Mouse (Mus musculus) neural tube, embryonic 13.5 days (tissue): ENCODE results near the gene Epo. TPM values are rescaled to one million over a fixed set of nuclear protein-coding genes. Genes with fewer than 3 reads are reported as not detected.

Experiments
- ATAC-seq: fragments of 200-750 bp; cut with Nextera tagmentation; 2 replicates; pipeline ENCODE4 v1.8.0; 2017; ENCODE audit warnings: low read depth, mild to moderate bottlenecking, moderate TSS enrichment, moderate library complexity
- H3K27ac ChIP-seq: fragments of 300-500 bp; sonication (generic); replicated peaks from 2 replicates; pipeline ENCODE4 v1.5.1; 2015; ENCODE audit warnings: moderate library complexity, mild to moderate bottlenecking, inconsistent platforms
- H3K27me3 ChIP-seq: fragments of 300-500 bp; sonication (generic); 2 replicates; pipeline ENCODE4 v1.6.1; 2015; ENCODE audit warnings: mild to moderate bottlenecking, inconsistent platforms
- H3K36me3 ChIP-seq: fragments of 300-500 bp; sonication (generic); 2 replicates; pipeline ENCODE4 v1.6.1; 2015; ENCODE audit warnings: mild to moderate bottlenecking, inconsistent platforms
- H3K4me1 ChIP-seq: fragments of 300-500 bp; sonication (generic); replicated peaks from 2 replicates; pipeline ENCODE4 v1.6.1; 2015; ENCODE audit warnings: inconsistent platforms
- H3K4me2 ChIP-seq: fragments of 300-500 bp; sonication (generic); 2 replicates; pipeline ENCODE4 v1.6.1; 2015; ENCODE audit warnings: inconsistent platforms, mild to moderate bottlenecking, moderate library complexity
- H3K4me3 ChIP-seq: fragments of 300-500 bp; sonication (generic); 2 replicates; pipeline ENCODE4 v1.5.1; 2015; ENCODE audit warnings: mild to moderate bottlenecking, inconsistent platforms
- H3K9ac ChIP-seq: fragments of 300-500 bp; sonication (generic); 2 replicates; pipeline ENCODE4 v1.6.1; 2015; ENCODE audit warnings: moderate library complexity, mild to moderate bottlenecking, inconsistent platforms
- H3K9me3 ChIP-seq: fragments of 300-500 bp; sonication (generic); 2 replicates; pipeline ENCODE4 v1.6.1; 2016; ENCODE audit warnings: inconsistent platforms
- WGBS: fragments of 180-500 bp; shearing (Covaris S2); methylation state at CpG from one replicate; pipeline ENCODE4 v1.1.7; 2015; 5-methylcytosine and 5-hydroxymethylcytosine counted together
- polyA plus RNA-seq: library from polyadenylated mRNA; unstranded; fragments of >200 nt; fragmentation: Nextera tagmentation; extraction: Ambion mirVana; gene quantifications from 2 replicates; pipeline ENCODE4 v1.2.1, GENCODE M21; 2015

Epo gene
- not detected in 2 replicates for polyA plus RNA-seq

DNA sequence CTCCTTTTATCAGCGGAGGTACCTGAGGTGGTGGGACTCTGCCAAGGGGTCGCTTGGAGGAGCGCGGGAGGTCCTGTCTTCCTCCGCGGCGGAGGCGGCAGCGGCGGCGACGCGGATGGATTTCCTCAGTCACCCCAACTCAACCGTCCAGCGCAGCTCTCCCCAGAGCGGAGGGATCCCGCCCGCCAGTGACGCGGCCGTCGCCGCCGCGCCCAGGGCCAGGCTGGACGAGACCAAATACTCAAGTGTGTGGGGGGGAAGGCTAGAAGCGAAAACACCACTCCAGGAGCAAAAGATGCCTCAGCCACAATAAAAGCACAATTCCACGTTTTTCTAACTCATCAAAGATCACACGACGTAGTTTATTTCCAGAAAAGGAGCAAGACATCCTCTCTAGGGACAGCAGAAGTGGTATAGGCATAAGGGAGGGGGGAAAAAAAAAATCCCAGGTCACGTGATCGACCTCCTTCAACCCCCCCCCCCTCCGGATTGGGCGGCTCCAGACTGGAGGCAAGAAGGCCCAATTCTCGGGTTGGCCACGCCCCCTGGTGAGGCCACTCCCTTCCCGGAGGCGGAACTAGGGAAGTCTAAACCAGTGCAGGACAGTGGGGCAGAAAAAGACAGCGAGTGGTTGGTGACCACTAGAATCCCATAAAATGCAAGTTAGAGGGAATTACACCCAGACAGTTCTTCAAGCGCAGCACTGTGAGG is at the start of gene Epo, which contains the start of gene Gnb2:
Gene Epo, minus strand, starts transcription at position 126 of the 711 bp plus-strand sequence.
Gene Gnb2, minus strand, starts transcription at position 394 of the 711 bp plus-strand sequence.
- peak within 1 kb of the TSS; percentile 97 for H3K27ac ChIP-seq
- ATAC-seq: peak; percentile 62
- peaks cover 22% of the 10 kb centered on the region for H3K4me1 ChIP-seq
- peak within 1 kb of the TSS; percentile 96 for H3K4me2 ChIP-seq
- peak within 1 kb of the TSS; percentile 89 for H3K4me3 ChIP-seq
- under 1% methylated on average over 40 of the region's 40 CpGs for WGBS
- no peaks in the 10 kb centered on the region for H3K27me3 ChIP-seq
- no peaks in the 10 kb centered on the region for H3K9me3 ChIP-seq
- peak within 1 kb of the TSS; percentile 96 for H3K9ac ChIP-seq
- peaks cover 20% of the 10 kb centered on the region for H3K36me3 ChIP-seq

DNA sequence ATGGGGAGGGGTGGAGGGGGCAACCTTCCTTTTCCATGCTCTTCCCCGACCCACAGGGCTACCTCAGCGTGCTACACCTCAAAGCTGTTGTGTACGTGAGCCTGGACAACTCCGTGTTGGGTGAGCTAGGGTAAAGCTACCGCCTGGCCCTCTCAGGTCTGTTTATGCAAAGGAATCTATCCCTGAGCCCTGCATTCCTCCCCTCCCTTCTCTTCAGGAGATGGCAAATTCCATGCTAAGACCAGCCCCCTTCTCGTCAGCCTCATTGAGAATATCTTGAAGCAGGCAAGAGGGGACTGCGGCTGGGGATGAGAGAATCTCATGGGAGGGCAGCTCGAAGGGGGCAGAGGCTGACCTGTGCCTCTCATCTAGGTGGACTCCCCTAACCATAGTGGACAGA is 49.7 kb upstream of the Epo start:
- Histone ChIP-seq H3K4me2 (peak overlapping the region; percentile 61), H3K36me3 (no peaks in the 10 kb centered on the region), H3K9ac (peak overlapping the region; percentile 67), H3K4me1 (peaks cover 20% of the 10 kb centered on the region), H3K4me3 (no peak overlapping the region; the same call in 1 of the 2 replicates), H3K9me3 (no peaks in the 10 kb centered on the region), H3K27me3 (peaks cover 17% of the 10 kb centered on the region), H3K27ac (no peak overlapping the region)
- 0 out of 2 replicates have a peak, but pooled peaks have one; percentile 20 for ATAC-seq
- 43% methylated on average over 8 of the region's 8 CpGs for WGBS

DNA sequence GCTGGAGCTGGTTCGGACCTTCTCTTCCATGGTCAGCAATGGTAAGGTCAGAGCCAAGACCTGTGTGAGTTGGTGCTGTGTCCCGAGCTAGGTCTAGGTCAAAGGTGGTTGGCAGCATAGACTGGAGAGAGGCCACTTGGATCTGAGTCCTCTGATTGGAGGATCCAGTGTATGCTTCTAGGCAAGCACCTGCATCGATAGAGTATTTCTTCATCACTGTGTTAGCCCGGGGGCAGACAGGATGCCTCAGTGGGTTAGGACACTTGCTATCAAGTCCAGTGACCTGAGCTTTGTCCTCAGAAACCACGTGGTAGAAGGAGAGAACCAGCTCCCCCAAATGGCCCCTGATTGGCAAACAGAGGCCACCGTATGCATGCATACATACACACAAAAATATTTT is 47.2 kb upstream of the Epo start:
- ATAC-seq: no peak
- H3K4me1 ChIP-seq: peaks cover 20% of the 10 kb centered on the region
- no peak overlapping the region for H3K9ac ChIP-seq
- no peak overlapping the region for H3K4me3 ChIP-seq
- H3K27me3 ChIP-seq: peaks cover 17% of the 10 kb centered on the region
- H3K27ac ChIP-seq: no peak overlapping the region
- H3K4me2 ChIP-seq: no peak overlapping the region
- no peaks in the 10 kb centered on the region for H3K36me3 ChIP-seq
- H3K9me3 ChIP-seq: no peaks in the 10 kb centered on the region
- 81% methylated on average over 6 of the region's 6 CpGs for WGBS

DNA sequence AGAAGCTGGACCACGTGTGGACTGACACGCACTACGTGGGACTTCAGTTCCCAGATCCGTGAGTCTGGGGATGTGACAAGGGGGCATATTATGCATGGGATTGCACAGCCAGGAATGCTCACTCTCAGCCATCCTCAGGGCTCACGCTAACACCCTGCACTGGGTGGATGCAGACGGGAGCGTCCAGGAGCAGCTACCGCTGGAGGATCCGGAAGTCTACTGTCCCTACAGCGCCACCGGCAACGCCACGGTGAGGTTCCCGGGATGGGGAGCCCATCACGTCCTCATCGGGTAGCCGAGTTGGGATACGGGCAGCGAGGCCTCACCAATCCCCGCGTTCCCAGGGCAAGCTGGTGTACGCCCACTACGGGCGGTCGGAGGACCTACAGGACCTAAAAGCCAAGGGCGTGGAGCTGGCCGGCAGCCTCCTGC is 41.4 kb upstream of the Epo start:
- H3K36me3 ChIP-seq: no peaks in the 10 kb centered on the region
- H3K27me3 ChIP-seq: peaks cover 9% of the 10 kb centered on the region
- WGBS: 7% methylated on average over 27 of the region's 27 CpGs
- H3K4me2 ChIP-seq: peak overlapping the region; percentile 51
- H3K9ac ChIP-seq: peak overlapping the region; percentile 54
- 0 out of 2 replicates have a peak, but pooled peaks cover 6% of the 10 kb centered on the region for H3K4me1 ChIP-seq
- no peaks in the 10 kb centered on the region for H3K9me3 ChIP-seq
- H3K27ac ChIP-seq: no peak overlapping the region
- ATAC-seq: peak; percentile 63
- peak overlapping the region; percentile 20; the same call in 1 of the 2 replicates for H3K4me3 ChIP-seq

DNA sequence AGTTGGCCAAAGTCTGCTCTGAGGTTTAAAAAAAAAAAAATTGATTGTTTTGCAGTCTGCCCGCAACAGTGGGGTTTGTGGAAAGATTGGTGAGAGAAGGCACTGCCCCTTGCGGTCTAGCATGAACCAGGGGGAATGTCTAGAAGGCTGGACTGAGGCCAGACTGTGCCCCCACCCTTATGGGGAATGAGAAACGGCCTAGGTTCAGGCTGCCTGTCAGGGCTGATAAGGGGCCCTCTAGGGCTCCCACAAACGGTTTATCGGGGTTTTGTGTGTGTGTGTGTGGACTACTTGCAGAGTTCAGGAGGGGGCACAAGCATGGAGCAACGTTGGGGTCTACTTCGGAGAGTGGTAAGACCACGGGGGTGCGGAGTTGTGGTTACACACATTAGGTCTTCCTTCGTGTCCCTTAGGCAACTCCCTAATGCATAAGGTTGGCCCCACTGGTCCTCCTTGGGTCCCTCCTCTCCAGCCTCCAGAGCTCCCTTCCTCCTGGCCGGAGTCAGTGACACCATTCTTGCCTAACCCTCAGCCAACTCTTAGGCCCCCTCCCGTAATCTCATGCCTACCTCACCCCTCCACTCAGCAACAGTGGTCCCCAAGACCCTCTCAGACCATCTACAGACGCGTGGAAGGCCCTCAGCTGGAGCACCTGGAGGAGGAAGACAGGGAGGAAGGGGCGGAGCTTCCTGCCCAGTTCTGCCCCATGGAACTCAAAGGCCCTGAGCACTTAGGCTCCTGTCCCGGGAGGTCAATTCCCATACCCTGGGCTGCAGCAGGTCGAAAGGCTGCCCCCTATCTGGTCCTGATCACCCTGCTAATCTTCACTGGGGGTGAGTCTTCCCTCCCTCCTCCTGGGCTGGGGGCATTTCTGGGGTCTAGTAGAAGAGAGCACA is 37.9 kb upstream of the Epo start:
- H3K9ac ChIP-seq: no peak overlapping the region
- no peak for ATAC-seq
- H3K4me3 ChIP-seq: no peak overlapping the region
- peaks cover 19% of the 10 kb centered on the region for H3K36me3 ChIP-seq
- 0 out of 2 replicates have a peak, but pooled peaks cover 6% of the 10 kb centered on the region for H3K4me1 ChIP-seq
- no peaks in the 10 kb centered on the region for H3K9me3 ChIP-seq
- 84% methylated on average over 17 of the region's 17 CpGs for WGBS
- no peak overlapping the region for H3K27ac ChIP-seq
- H3K4me2 ChIP-seq: no peak overlapping the region
- peaks cover 9% of the 10 kb centered on the region for H3K27me3 ChIP-seq

DNA sequence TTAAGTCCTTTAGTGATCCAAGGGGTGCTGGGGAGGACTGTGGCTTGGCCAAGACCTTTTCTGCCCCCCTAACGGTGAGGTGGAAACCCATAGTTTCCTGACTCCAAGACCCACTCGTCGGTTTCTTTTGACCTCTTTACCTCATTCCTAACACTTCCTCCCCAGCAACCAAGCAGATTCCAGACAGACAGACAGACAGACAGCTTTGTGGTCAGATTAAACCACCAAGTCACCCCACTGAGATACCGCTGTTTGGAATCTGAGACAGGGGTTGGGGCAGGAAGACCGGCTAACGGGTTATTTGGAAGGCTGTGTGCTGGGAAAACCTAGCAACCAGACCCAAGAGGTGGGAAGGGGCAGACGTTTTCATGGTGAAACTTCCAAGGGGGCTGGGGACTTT is 37.1 kb upstream of the Epo start:
- Histone ChIP-seq H3K9ac (no peak overlapping the region), H3K4me1 (0 out of 2 replicates have a peak, but pooled peaks cover 6% of the 10 kb centered on the region), H3K4me3 (no peak overlapping the region), H3K27me3 (peaks cover 8% of the 10 kb centered on the region), H3K9me3 (no peaks in the 10 kb centered on the region), H3K4me2 (no peak overlapping the region), H3K36me3 (peaks cover 26% of the 10 kb centered on the region), H3K27ac (no peak overlapping the region)
- ATAC-seq: no peak
- 63% methylated on average over 7 of the region's 7 CpGs for WGBS

DNA sequence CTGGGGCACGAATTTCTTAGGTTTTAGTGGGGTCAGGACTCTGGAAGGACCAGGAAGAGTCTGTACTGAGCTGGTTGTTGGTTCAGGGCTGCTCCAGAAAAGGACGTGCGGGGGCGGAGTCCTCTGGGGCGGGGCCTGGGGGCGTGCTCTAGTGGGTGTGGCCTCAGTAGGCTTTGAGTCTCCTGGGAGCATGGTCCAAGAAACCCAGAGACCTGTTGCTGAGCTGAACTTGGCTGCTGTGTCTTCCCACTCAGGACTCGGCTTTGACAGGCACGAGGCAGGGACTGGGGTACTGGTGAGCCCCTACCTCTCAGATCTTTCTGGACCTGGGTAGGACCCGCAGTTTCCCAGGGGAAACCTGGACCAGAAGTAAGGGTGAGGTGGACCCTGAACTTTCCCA is 36.6 kb upstream of the Epo start, which contains the start of gene Tfr2:
Gene Tfr2, plus strand, starts transcription at position 176 of the 400 bp plus-strand sequence.
- no peaks in the 10 kb centered on the region for H3K9me3 ChIP-seq
- H3K27me3 ChIP-seq: peaks cover 6% of the 10 kb centered on the region; the same call in 1 of the 2 replicates
- H3K36me3 ChIP-seq: peaks cover 31% of the 10 kb centered on the region
- no peak within 1 kb of the TSS for H3K27ac ChIP-seq
- H3K4me1 ChIP-seq: 0 out of 2 replicates have a peak, but pooled peaks cover 5% of the 10 kb centered on the region
- H3K4me2 ChIP-seq: no peak within 1 kb of the TSS
- no peak for ATAC-seq
- WGBS: 30% methylated on average over 9 of the region's 9 CpGs
- no peak within 1 kb of the TSS for H3K4me3 ChIP-seq
- no peak within 1 kb of the TSS for H3K9ac ChIP-seq

DNA sequence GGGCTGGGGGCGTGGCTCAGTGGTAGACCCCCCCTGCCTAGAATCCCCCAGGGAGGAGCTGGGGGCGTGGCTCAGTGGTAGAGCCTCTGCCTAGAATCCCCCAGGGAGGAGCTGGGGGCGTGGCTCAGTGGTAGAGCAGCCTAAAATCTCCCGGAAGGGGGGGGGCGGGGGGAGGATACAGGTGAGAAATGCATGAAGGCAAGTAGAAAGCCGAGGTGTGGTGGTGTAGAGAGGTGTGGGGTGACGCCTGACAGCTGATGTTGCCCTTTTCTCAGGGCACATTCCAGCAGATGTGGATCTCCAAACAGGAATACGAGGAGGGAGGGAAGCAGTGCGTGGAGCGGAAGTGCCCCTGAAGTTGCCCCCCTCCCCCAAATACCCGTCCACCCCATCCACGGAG is 36.0 kb upstream of the Epo start:
- Histone ChIP-seq H3K4me1 (no peaks in the 10 kb centered on the region), H3K27ac (no peak overlapping the region), H3K4me2 (no peak overlapping the region), H3K9me3 (no peaks in the 10 kb centered on the region), H3K36me3 (peaks cover 36% of the 10 kb centered on the region), H3K9ac (no peak overlapping the region), H3K4me3 (no peak overlapping the region), H3K27me3 (peaks cover 6% of the 10 kb centered on the region; the same call in 1 of the 2 replicates)
- ATAC-seq: no peak
- WGBS: 75% methylated on average over 12 of the region's 12 CpGs

DNA sequence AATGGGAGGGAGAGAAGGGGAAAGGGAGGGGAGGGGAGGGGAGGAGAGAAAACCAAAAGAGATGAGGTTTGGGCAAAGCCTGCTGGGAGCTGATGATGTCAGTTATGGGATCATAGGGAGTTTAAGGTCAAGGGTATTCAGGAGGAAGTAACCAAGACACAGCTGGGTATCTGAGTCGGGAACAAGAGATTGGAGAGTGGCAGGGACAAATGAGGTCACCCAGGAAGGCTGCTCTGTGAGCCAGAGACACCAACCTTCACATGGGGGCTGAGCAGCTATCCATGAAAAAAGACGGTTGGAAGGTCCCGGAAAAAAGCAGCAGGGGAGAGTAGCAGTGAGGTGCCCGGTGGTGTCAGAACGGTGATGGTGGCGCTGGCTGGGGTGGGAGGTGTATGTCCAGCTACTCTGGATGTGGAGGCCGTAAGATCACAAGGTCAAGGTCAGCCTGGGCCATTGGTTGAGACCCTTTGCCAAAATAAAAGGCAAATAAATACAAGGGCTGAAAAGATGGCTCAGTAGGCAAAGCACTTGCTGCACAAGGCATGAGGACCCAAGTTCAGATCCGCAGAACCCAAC is 35.3 kb upstream of the Epo start:
- Histone ChIP-seq H3K9me3 (no peaks in the 10 kb centered on the region), H3K27me3 (peaks cover 6% of the 10 kb centered on the region; the same call in 1 of the 2 replicates)
- ATAC-seq: no peak

DNA sequence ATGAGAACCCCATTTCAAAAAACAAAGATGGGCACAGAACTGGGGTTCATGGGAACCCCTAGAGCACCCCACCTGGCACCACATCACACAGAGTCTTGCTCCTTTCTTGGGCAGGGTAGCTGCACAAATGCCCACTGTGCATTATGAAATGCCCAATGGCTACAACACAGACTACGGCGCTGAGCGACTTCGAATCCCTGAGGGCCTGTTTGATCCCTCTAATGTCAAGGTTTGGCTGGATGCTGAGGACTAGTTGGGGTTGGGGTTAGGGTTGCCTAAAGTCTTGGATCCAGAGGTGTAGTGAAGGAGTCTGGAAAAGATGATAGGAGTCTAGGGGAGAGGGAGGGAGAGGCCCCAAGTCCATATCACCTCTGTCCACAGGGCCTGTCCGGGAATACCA is 33.4 kb upstream of the Epo start:
- 94% methylated on average over 5 of the region's 5 CpGs for WGBS
- Histone ChIP-seq H3K4me2 (no peak overlapping the region), H3K4me1 (no peaks in the 10 kb centered on the region), H3K27ac (no peak overlapping the region), H3K9me3 (no peaks in the 10 kb centered on the region), H3K4me3 (no peak overlapping the region), H3K9ac (no peak overlapping the region), H3K36me3 (peaks cover 36% of the 10 kb centered on the region), H3K27me3 (no peaks in the 10 kb centered on the region)
- ATAC-seq: no peak

More for the DNA sequence above, 35.3 kb upstream of the Epo start:
- Histone ChIP-seq H3K4me1 (no peaks in the 10 kb centered on the region), H3K4me2 (no peak overlapping the region), H3K4me3 (no peak overlapping the region), H3K9ac (no peak overlapping the region), H3K36me3 (peaks cover 36% of the 10 kb centered on the region), H3K27ac (no peak overlapping the region)
- WGBS: 83% methylated on average over 8 of the region's 8 CpGs

DNA sequence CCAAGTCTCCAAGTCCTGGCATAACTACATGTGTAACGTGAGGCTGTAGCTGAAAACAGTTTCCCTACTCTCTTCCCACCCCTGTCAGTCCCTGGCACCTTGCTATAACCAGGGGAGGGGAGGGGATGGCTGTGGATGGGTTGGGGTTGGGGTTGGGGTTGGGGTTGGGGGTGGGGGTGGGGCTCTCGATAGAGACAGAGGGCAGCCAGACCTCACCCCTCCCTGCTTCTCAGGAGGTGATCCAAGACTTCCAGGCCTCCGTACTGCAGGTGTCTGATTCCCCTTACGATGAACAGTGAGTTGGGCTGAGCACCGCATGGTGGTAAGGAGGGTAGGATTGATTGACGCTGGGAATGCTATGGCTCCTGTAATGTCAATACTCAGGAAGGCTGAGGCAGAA is 32.7 kb upstream of the Epo start:
- Histone ChIP-seq H3K4me3 (no peak overlapping the region), H3K4me1 (no peaks in the 10 kb centered on the region)

More for the DNA sequence above, 32.7 kb upstream of the Epo start:
- Histone ChIP-seq H3K9me3 (no peaks in the 10 kb centered on the region), H3K27me3 (no peaks in the 10 kb centered on the region), H3K4me2 (no peak overlapping the region), H3K27ac (no peak overlapping the region), H3K9ac (no peak overlapping the region), H3K36me3 (peaks cover 36% of the 10 kb centered on the region)
- 71% methylated on average over 6 of the region's 6 CpGs for WGBS
- ATAC-seq: no peak
